Mouse (Mus musculus): ENCODE data around the gene Ntn1.

GRCm38 (mm10) chr11:68264276-68264675, 136.3 kb downstream of the Ntn1 start:
- TF ChIP-seq CTCF (IDR thresholded peaks at IDR 0.05; ENCODE audit: borderline replicate concordance, insufficient read depth, low read length) (no peak), POLR2A (IDR thresholded peaks at IDR 0.05; ENCODE audit: low read depth, low read length) (no peak)

All from embryonic fibroblast, embryonic 13.5 days (primary cell).